Mouse (Mus musculus): Measurements from ENCODE around the gene Thumpd3. TPM values are rescaled to one million over a fixed set of nuclear protein-coding genes. Genes with fewer than 3 reads are reported as not detected.

The Thumpd3 gene
- polyA plus RNA-seq, 1 experiment, result 5.8 TPM

GRCm38 (mm10) chr6:113093206-113093605 lies 47.2 kb downstream of the Thumpd3 start:
- 92% methylated on average over 3 of the region's 3 CpGs for WGBS
- Histone ChIP-seq H3K4me3 (ENCODE audit: extremely low read depth, insufficient read depth, insufficient read length) (no peak overlapping the region), H3K27ac (ENCODE audit: insufficient read depth, low read length) (no peak overlapping the region), H3K4me1 (ENCODE audit: control insufficient read depth, insufficient read depth, insufficient read length) (no peaks in the 10 kb centered on the region), H3K27me3 (ENCODE audit: control insufficient read depth, insufficient read depth, low read length) (no peaks in the 10 kb centered on the region), H3K36me3 (ENCODE audit: control insufficient read depth, insufficient read depth, low read length) (no peaks in the 10 kb centered on the region)
- DNase-seq (ENCODE audit: low read depth in 1 of 2, low spot score in 2 of 2), result no peak
- TF ChIP-seq POLR2A (IDR thresholded peaks at IDR 0.05; ENCODE audit: low read depth, low read length) (no peak), CTCF (IDR thresholded peaks at IDR 0.05; ENCODE audit: extremely low read depth, insufficient read depth, insufficient read length, insufficient replicate concordance) (no peak)

GRCm38 (mm10) chr6:113095547-113095946 lies 49.5 kb downstream of the Thumpd3 start:
- Histone ChIP-seq H3K27me3 (ENCODE audit: control insufficient read depth, insufficient read depth, low read length) (no peaks in the 10 kb centered on the region), H3K27ac (ENCODE audit: insufficient read depth, low read length) (no peak overlapping the region), H3K4me3 (ENCODE audit: extremely low read depth, insufficient read depth, insufficient read length) (no peak overlapping the region), H3K4me1 (ENCODE audit: control insufficient read depth, insufficient read depth, insufficient read length) (peaks cover 3% of the 10 kb centered on the region; the same call in 1 of the 2 replicates), H3K36me3 (ENCODE audit: control insufficient read depth, insufficient read depth, low read length) (no peaks in the 10 kb centered on the region)
- WGBS, result 88% methylated on average over 1 of the region's 1 CpGs
- no peak for TF ChIP-seq POLR2A (IDR thresholded peaks at IDR 0.05; ENCODE audit: low read depth, low read length)
- no peak for TF ChIP-seq CTCF (IDR thresholded peaks at IDR 0.05; ENCODE audit: extremely low read depth, insufficient read depth, insufficient read length, insufficient replicate concordance)
- no peak for DNase-seq (ENCODE audit: low read depth in 1 of 2, low spot score in 2 of 2)

- 90% methylated on average over 5 of the region's 5 CpGs for WGBS
- TF ChIP-seq POLR2A (IDR thresholded peaks at IDR 0.05; ENCODE audit: low read depth, low read length) (no peak), CTCF (IDR thresholded peaks at IDR 0.05; ENCODE audit: extremely low read depth, insufficient read depth, insufficient read length, insufficient replicate concordance) (no peak)
- no peak for DNase-seq (ENCODE audit: low read depth in 1 of 2, low spot score in 2 of 2)
- Histone ChIP-seq H3K4me1 (ENCODE audit: control insufficient read depth, insufficient read depth, insufficient read length) (peaks cover 3% of the 10 kb centered on the region; the same call in 1 of the 2 replicates), H3K36me3 (ENCODE audit: control insufficient read depth, insufficient read depth, low read length) (no peaks in the 10 kb centered on the region), H3K4me3 (ENCODE audit: extremely low read depth, insufficient read depth, insufficient read length) (no peak overlapping the region), H3K27me3 (ENCODE audit: control insufficient read depth, insufficient read depth, low read length) (no peaks in the 10 kb centered on the region), H3K27ac (ENCODE audit: insufficient read depth, low read length) (no peak overlapping the region)
Measured at GRCm38 (mm10) chr6:113097662-113098061, 51.6 kb downstream of the Thumpd3 start.

GRCm38 (mm10) chr6:113099640-113100289 lies 53.7 kb downstream of the Thumpd3 start:
- Histone ChIP-seq H3K27me3 (ENCODE audit: control insufficient read depth, insufficient read depth, low read length) (no peaks in the 10 kb centered on the region), H3K36me3 (ENCODE audit: control insufficient read depth, insufficient read depth, low read length) (no peaks in the 10 kb centered on the region), H3K27ac (ENCODE audit: insufficient read depth, low read length) (no peak overlapping the region; the same call in 1 of the 2 replicates), H3K4me3 (ENCODE audit: extremely low read depth, insufficient read depth, insufficient read length) (no peak overlapping the region), H3K4me1 (ENCODE audit: control insufficient read depth, insufficient read depth, insufficient read length) (peaks cover 3% of the 10 kb centered on the region; the same call in 1 of the 2 replicates)
- 29% methylated on average over 5 of the region's 5 CpGs for WGBS
- TF ChIP-seq POLR2A (IDR thresholded peaks at IDR 0.05; ENCODE audit: low read depth, low read length) (no peak), CTCF (IDR thresholded peaks at IDR 0.05; ENCODE audit: extremely low read depth, insufficient read depth, insufficient read length, insufficient replicate concordance) (no peak)
- DNase-seq (ENCODE audit: low read depth in 1 of 2, low spot score in 2 of 2), result peak in 1 of 2 experiments; percentile 13

- no peak overlapping the region for H3K27ac ChIP-seq (ENCODE audit: insufficient read depth, low read length)
- peaks cover 3% of the 10 kb centered on the region; the same call in 1 of the 2 replicates for H3K4me1 ChIP-seq (ENCODE audit: control insufficient read depth, insufficient read depth, insufficient read length)
- no peak for DNase-seq (ENCODE audit: low read depth in 1 of 2, low spot score in 2 of 2)
- no peak overlapping the region for H3K4me3 ChIP-seq (ENCODE audit: extremely low read depth, insufficient read depth, insufficient read length)
- WGBS, result 76% methylated on average over 4 of the region's 4 CpGs
- no peak for TF ChIP-seq POLR2A (IDR thresholded peaks at IDR 0.05; ENCODE audit: low read depth, low read length)
- no peak for TF ChIP-seq CTCF (IDR thresholded peaks at IDR 0.05; ENCODE audit: extremely low read depth, insufficient read depth, insufficient read length, insufficient replicate concordance)
- peaks cover 6% of the 10 kb centered on the region; the same call in 1 of the 2 replicates for H3K36me3 ChIP-seq (ENCODE audit: control insufficient read depth, insufficient read depth, low read length)
- H3K27me3 ChIP-seq (ENCODE audit: control insufficient read depth, insufficient read depth, low read length), result no peaks in the 10 kb centered on the region
Measured at GRCm38 (mm10) chr6:113102541-113102940, 56.5 kb downstream of the Thumpd3 start.

- Histone ChIP-seq H3K4me1 (ENCODE audit: control insufficient read depth, insufficient read depth, insufficient read length) (peaks cover 3% of the 10 kb centered on the region; the same call in 1 of the 2 replicates), H3K4me3 (ENCODE audit: extremely low read depth, insufficient read depth, insufficient read length) (no peak overlapping the region), H3K36me3 (ENCODE audit: control insufficient read depth, insufficient read depth, low read length) (peaks cover 6% of the 10 kb centered on the region; the same call in 1 of the 2 replicates), H3K27ac (ENCODE audit: insufficient read depth, low read length) (no peak overlapping the region), H3K27me3 (ENCODE audit: control insufficient read depth, insufficient read depth, low read length) (no peaks in the 10 kb centered on the region)
- TF ChIP-seq CTCF (IDR thresholded peaks at IDR 0.05; ENCODE audit: extremely low read depth, insufficient read depth, insufficient read length, insufficient replicate concordance), result peak; percentile 24; the same call in 1 of the 2 replicates
- no peak for TF ChIP-seq POLR2A (IDR thresholded peaks at IDR 0.05; ENCODE audit: low read depth, low read length)
- DNase-seq (ENCODE audit: low read depth in 1 of 2, low spot score in 2 of 2), result peak; percentile 47 to 70
Measured at GRCm38 (mm10) chr6:113103765-113104164, 57.7 kb downstream of the Thumpd3 start.

GRCm38 (mm10) chr6:113109378-113109777 lies 63.4 kb downstream of the Thumpd3 start:
- no peak for TF ChIP-seq CTCF (IDR thresholded peaks at IDR 0.05; ENCODE audit: extremely low read depth, insufficient read depth, insufficient read length, insufficient replicate concordance)
- TF ChIP-seq POLR2A (IDR thresholded peaks at IDR 0.05; ENCODE audit: low read depth, low read length), result no peak

More at GRCm38 (mm10) chr6:113109378-113109777, 63.4 kb downstream of the Thumpd3 start:
- no peaks in the 10 kb centered on the region; the same call in 1 of the 2 replicates for H3K4me1 ChIP-seq (ENCODE audit: control insufficient read depth, insufficient read depth, insufficient read length)
- WGBS, result 92% methylated on average over 3 of the region's 3 CpGs
- H3K27me3 ChIP-seq (ENCODE audit: control insufficient read depth, insufficient read depth, low read length), result no peaks in the 10 kb centered on the region
- H3K36me3 ChIP-seq (ENCODE audit: control insufficient read depth, insufficient read depth, low read length), result peaks cover 24% of the 10 kb centered on the region
- H3K27ac ChIP-seq (ENCODE audit: insufficient read depth, low read length), result no peak overlapping the region
- H3K4me3 ChIP-seq (ENCODE audit: extremely low read depth, insufficient read depth, insufficient read length), result no peak overlapping the region
- no peak for DNase-seq (ENCODE audit: low read depth in 1 of 2, low spot score in 2 of 2)
